Mouse (Mus musculus) adrenal gland, postnatal 36 days (tissue): ENCODE data around the gene Btbd6. TPM values are rescaled to one million over a fixed set of nuclear protein-coding genes. Genes with fewer than 3 reads are reported as not detected.

Source experiments
- DNase-seq, 2 experiments: peaks; one replicate each; pipeline ENCODE4 v3.0.0; 2021; ENCODE audit warnings: mixed read lengths in 1 of 2
- total RNA-seq, 2 experiments: library from RNA; stranded (reverse); gene quantifications; 2 replicates each; pipeline ENCODE4 v1.2.3; 2021

Btbd6 gene
- total RNA-seq, 2 experiments from 2014 or later, result 15.5 to 23.7 TPM

DNA sequence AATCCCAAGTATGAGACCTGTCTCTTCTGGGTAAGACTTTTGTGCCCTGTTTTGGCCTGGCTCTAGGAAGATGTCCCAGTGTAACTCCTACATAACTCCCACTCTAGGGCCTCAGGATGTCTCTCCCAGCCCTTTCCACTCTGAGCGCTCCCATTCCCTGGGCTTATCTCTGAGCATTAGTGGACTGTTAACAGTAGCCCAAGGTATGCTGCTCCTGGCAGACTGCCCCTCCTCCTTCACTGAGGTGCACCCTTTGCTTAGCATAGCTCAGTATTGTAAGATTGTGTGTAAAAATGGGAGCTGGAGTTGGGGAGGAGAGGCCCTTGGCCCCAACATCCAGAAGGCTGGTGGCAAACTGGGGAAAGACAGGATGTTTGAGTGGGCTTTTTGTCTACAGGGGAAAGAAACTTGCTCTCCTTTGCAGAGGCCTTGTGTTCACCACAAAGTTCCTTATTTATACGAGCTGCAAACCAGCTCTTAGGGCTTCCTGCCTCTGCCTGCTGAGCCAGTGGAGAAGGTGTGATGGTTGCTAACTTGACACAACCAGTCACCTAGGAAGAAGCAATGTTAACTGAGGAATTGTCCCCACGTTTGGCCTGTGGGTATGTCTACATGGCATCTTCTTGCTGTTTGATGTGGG is 23.2 kb upstream of the Btbd6 start:
- DNase-seq, result no peak

GRCm38 (mm10) chr12:112955800-112956199 is 20.5 kb upstream of the Btbd6 start:
- DNase-seq, result peak; percentile 79 to 84

DNA sequence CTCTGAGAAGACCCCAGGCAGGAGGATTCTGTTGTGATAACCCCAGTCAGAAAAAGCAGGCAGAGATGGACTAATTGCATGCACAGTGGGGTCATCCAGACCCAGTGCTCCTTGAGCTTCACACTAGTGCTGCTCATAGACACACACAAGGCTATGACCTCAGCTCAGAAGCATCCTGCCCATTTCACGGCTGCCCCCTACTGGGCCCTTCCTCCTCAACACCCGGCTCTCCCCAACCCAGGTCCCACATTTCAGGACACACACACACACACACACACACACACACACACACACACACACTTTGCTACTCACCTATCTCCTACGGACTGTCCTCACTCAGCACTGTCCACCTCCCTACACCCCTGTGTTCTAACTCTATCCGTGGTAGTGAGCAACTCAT is 18.0 kb upstream of the Btbd6 start:
- peak; percentile 68 to 78 for DNase-seq

- DNase-seq, result no peak
These were observed 16.9 kb upstream of the Btbd6 start for GRCm38 (mm10) chr12:112959421-112959820.

- DNase-seq, result no peak
These were observed 14.9 kb upstream of the Btbd6 start for GRCm38 (mm10) chr12:112961428-112961827.

GRCm38 (mm10) chr12:112961872-112962271 is 14.4 kb upstream of the Btbd6 start:
- DNase-seq, result no peak

DNA sequence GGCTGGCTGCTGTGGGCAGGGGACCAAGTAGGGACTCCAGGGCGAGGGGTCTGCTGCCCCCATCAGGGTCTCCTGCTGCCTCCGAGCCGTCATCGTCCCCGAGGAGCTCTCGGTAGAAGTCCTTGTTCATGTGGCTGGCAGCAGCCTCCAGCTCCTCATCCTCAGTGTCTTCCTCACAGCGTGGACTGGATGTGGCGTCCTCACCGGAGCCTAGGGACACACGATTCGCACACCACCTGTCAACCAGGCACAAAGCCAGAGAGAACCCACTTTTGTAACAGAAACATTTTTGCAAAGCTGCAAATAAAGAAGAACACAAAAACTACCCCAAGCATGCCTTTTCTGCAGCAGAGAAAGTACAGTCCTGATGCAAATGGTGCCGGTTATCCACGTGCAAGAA is 10.5 kb upstream of the Btbd6 start:
- no peak for DNase-seq

GRCm38 (mm10) chr12:112968943-112969342 is 7.3 kb upstream of the Btbd6 start:
- DNase-seq, result no peak

DNA sequence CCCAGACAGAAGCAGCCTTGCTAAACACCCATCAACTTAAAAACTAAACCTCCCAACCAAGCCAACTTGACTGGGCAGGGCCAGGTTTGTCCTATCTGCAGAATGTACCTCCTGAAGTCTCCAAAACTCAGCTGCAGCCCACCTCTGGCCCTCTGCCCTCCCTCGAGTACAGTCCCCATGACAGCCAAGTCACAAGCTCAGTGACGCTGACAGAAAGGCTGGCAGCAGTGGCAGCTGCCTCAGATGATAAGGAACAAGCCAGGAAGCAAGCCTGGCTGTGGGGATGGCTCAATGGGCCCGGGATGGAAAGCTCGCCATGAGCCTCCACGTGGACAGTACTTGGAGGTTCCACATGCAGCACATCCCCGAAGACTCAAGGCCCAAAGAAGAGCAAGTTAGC is 6.7 kb upstream of the Btbd6 start:
- no peak for DNase-seq

- DNase-seq, result no peak
These were observed 1.5 kb upstream of the Btbd6 start for GRCm38 (mm10) chr12:112974736-112975135.

DNA sequence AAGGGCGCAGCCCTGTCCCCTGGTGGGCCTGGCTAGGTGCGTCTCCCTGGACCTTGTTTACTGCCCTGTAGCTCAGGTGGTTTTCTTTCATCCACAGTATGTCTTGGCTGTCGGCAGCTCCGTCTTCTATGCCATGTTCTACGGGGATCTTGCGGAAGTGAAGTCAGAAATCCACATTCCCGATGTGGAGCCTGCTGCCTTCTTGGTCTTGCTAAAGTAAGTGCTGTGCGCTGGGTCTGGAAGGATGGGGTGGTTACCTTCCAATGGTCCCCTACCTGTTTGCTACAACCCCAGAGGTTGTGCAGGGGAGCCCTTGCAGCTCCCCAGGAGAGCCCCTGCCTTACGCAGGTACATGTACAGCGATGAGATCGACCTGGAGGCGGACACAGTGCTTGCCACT is 874 bp downstream of the Btbd6 start:
- no peak for DNase-seq

DNA sequence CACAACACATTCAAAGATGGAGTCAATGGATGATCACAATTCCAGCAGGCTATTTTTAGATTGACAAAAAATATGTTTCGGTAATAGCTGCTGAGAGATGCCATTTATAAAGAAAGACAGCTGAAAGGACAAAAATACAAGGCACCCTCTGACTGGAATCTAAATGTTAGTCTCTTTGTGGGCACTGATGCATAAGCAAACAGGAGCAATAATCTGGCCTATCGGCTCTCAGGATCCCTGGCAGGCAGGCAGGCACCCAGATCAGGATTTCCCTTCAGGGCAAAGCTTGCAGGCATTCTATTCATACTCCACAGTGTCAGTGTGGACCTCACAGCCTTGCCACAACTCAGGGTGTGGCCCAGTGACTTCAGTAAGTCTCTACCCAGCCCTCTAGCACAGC is 5.7 kb downstream of the Btbd6 start:
- no peak for DNase-seq

DNA sequence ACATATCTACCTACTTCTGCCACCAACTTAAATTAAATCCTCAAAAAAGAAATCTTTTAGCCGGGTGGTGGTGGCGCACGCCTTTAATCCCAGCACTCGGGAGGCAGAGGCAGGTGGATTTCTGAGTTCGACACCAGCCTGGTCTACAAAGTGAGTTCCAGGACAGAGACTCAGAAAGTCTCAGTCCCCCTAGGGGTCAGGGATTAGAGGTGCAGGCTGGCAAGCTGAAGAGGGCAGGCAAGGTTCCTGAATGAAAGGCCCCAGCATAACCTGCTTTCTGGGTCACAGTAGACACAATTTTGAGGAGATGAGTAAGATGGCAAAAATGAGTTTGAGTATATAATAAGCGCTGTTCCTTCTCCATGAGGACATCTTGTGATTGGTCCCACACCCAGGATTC is 9.1 kb downstream of the Btbd6 start:
- DNase-seq, result no peak

- peak; percentile 42 to 55 for DNase-seq
These were observed 11.6 kb downstream of the Btbd6 start for GRCm38 (mm10) chr12:112987877-112988276.

- no peak for DNase-seq
These were observed 14.6 kb downstream of the Btbd6 start for GRCm38 (mm10) chr12:112990706-112991405.

DNA sequence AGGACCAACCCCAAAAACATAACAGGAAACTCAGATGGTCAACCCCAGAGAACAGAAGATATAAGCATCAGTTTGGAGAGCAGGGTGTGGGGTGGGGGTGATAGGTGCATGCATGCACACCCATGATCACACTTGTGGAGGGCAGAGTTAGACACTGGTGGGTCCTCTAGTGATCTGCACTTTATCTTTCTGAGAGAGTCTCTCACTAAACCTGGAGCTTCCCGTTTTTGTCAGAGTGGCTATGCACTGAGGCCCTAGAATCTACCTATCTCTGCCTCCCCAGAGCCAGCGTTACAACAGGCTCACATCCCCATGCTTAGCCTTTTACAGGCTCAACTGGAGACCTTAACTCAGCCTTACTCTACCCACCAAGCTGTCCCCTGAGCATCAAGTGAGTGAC is 15.2 kb downstream of the Btbd6 start:
- no peak for DNase-seq

DNA sequence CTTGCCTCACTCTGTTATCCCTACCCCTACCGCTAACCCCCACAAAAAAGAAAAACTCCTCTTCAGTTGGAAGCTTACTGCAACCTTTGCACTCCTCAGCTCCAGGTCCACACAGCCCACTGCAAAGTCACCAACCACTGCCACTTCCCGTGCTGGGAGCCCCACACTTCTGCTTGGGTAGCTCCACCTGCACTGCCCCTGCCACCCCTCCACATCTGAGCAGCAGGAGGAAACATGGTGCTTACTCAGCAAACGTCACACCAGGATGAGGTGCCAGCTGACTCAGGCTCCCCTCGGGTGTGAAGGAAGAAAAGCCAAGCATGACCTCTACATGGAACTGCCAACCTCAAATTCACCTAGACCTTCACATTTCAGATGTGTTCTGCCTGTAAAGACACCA is 17.9 kb downstream of the Btbd6 start:
- DNase-seq, result no peak

GRCm38 (mm10) chr12:112999569-113000293 is 23.4 kb downstream of the Btbd6 start:
- no peak for DNase-seq

DNA sequence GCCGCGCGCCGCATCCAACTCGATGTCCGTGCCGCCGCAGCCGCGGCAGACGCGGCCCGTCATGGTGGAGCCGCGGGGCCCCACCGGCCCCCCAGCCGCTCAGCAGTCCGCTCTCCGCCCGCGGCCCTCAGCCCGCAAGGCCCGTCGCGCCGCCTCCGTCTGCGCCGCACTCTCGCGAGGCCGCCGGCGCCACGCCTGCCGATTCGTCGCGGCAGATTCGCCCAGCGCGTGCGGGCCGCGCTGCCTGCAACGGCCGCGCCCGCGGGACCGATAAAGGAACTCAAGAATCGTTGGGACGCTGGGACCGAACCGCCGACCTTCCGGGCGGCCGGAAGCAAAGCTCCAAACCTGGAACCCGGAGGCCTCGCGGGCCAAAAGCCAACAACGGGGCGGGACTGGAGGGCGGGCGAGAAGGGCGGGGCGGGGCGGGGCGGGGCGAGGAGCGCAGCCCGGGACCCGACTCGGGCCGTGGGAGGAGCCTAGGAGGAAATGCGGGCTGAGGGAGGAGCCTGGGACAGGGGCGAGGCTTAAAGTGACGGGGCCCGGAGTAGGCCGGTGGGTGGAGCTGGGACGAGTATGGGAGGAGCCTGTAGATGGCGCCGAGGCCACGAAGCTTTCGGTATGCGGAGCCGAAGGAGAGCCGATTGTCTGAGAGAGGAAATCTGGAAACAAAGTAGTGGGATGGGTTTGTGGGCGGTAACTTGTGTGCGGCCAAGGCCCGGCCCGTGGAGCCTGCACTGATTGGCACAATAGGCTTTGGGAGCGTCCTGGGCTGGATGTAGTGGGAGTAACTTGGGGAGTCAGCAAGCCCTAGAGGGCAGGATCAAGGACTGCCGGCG is 24.2 kb downstream of the Btbd6 start, which contains the start of gene Brf1:
Gene Brf1, minus strand, starts transcription at position 411 of the 839 bp plus-strand sequence.
- DNase-seq, result peak; percentile 97 to 98

DNA sequence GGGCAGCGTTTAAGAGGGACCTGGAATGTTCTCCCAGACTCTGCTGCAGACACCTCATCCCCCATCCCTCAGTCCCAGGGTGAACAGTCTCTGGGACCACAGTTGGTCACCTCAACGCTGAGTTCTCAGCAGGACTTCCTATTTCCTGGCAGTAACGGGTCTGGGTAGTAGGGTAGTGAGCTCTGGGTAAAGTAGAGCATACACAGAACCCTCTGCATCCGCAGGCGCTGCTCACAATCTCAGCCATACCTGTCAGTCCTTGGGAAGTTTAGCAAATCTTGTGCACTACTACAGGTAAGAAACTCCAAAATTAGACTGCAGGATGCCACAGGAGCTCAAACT is 24.8 kb downstream of the Btbd6 start:
- no peak for DNase-seq

DNA sequence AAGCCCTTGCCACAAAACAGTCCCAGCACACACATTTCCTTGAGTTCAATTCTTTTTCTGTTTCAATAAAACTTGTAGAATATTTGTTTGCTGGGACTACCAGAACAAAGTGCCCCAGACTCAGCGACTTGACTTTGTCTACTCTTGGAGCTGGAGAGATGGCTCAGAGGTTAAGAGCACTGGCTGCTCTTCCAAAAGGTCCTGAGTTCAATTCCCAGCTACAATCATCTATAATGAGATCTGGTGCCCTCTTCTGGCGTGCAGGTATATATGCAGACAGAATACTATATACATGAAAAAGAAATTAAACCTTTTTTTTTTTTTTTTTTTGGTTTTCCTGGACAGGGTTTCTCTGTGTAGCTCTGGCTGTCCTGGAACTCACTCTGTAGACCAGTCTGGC is 26.4 kb downstream of the Btbd6 start:
- DNase-seq, result no peak

DNA sequence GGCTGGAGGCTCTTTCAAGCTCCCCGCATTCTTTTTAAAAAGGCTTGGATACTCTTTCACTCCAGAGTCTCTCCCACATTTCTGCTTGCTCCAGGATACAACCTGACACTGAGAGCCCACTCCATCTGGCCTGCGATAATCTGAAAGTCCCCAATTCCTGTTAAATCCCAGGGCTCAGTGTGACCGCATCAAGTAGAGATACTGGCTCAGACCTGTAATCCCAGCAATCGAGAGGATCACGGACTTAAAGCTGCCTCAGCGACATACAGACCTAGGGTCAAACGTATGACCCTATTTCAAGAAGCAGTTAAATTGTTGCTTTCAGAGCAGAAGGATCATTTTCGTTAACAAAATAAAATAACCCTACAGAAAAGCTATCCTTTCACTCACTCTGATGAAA is 27.7 kb downstream of the Btbd6 start:
- no peak for DNase-seq

GRCm38 (mm10) chr12:113004993-113005392 is 28.7 kb downstream of the Btbd6 start:
- peak; percentile 76 to 85 for DNase-seq
